Mouse (Mus musculus): ENCODE measurements around the gene Dld. TPM values are rescaled to one million over a fixed set of nuclear protein-coding genes. Genes with fewer than 3 reads are reported as not detected.

The Dld gene
- polyA plus RNA-seq, 1 experiment from 2014 or later = 112 TPM

- Histone ChIP-seq H3K36me3 (ENCODE audit: control insufficient read depth, insufficient read depth, low read length) (peaks cover 37% of the 10 kb centered on the region), H3K4me1 (replicated peaks; ENCODE audit: control insufficient read depth, insufficient read depth) (no peaks in the 10 kb centered on the region), H3K4me3 (ENCODE audit: low read depth, low read length) (no peak overlapping the region), H3K27me3 (ENCODE audit: control insufficient read depth, insufficient read depth, low read length) (no peaks in the 10 kb centered on the region), H3K9ac (ENCODE audit: low read length) (no peak overlapping the region), H3K27ac (replicated peaks) (no peak overlapping the region), H3K9me3 (ENCODE audit: control insufficient read depth, low read length) (no peaks in the 10 kb centered on the region), H3K4me2 (replicated peaks; ENCODE audit: low read depth) (no peak overlapping the region)
- WGBS = 92% methylated on average over 1 of the region's 1 CpGs
- ATAC-seq (ENCODE audit: low FRiP score, low TSS enrichment) = no peak
- TF ChIP-seq CTCF (IDR thresholded peaks at IDR 0.05; ENCODE audit: low read depth) = no peak
- no peak for TF ChIP-seq EP300 (optimal IDR thresholded peaks at IDR 0.05)
- no peak for DNase-seq (ENCODE audit: low spot score)
Observed at GRCm38 (mm10) chr12:31333261-31333660, 18.0 kb downstream of the Dld start.

GRCm38 (mm10) chr12:31327139-31327538, 24.1 kb downstream of the Dld start:
- Histone ChIP-seq H3K4me3 (ENCODE audit: low read depth, low read length) (no peak overlapping the region), H3K9ac (ENCODE audit: low read length) (no peak overlapping the region), H3K4me1 (replicated peaks; ENCODE audit: control insufficient read depth, insufficient read depth) (no peaks in the 10 kb centered on the region), H3K27ac (replicated peaks) (no peak overlapping the region), H3K9me3 (ENCODE audit: control insufficient read depth, low read length) (no peaks in the 10 kb centered on the region), H3K36me3 (ENCODE audit: control insufficient read depth, insufficient read depth, low read length) (peaks cover 25% of the 10 kb centered on the region), H3K4me2 (replicated peaks; ENCODE audit: low read depth) (no peak overlapping the region), H3K27me3 (ENCODE audit: control insufficient read depth, insufficient read depth, low read length) (no peaks in the 10 kb centered on the region)
- 77% methylated on average over 9 of the region's 9 CpGs for WGBS
- ATAC-seq (ENCODE audit: low FRiP score, low TSS enrichment) (no peak), DNase-seq (ENCODE audit: low spot score) (no peak)
- TF ChIP-seq CTCF (IDR thresholded peaks at IDR 0.05; ENCODE audit: low read depth) (no peak), EP300 (optimal IDR thresholded peaks at IDR 0.05) (no peak)

GRCm38 (mm10) chr12:31323136-31323695, 28.0 kb downstream of the Dld start:
- H3K27me3 ChIP-seq (ENCODE audit: control insufficient read depth, insufficient read depth, low read length) = no peaks in the 10 kb centered on the region
- ATAC-seq (ENCODE audit: low FRiP score, low TSS enrichment) (no peak), DNase-seq (ENCODE audit: low spot score) (no peak)
- no peak overlapping the region for H3K9ac ChIP-seq (ENCODE audit: low read length)
- no peak for TF ChIP-seq CTCF (IDR thresholded peaks at IDR 0.05; ENCODE audit: low read depth)
- no peak for TF ChIP-seq EP300 (optimal IDR thresholded peaks at IDR 0.05)
- no peaks in the 10 kb centered on the region for H3K4me1 ChIP-seq (replicated peaks; ENCODE audit: control insufficient read depth, insufficient read depth)
- H3K4me3 ChIP-seq (ENCODE audit: low read depth, low read length) = no peak overlapping the region
- H3K9me3 ChIP-seq (ENCODE audit: control insufficient read depth, low read length) = no peaks in the 10 kb centered on the region
- peaks cover 22% of the 10 kb centered on the region for H3K36me3 ChIP-seq (ENCODE audit: control insufficient read depth, insufficient read depth, low read length)
- H3K27ac ChIP-seq (replicated peaks) = no peak overlapping the region
- H3K4me2 ChIP-seq (replicated peaks; ENCODE audit: low read depth) = no peak overlapping the region
- 85% methylated on average over 9 of the region's 9 CpGs for WGBS

GRCm38 (mm10) chr12:31321532-31321931, 29.7 kb downstream of the Dld start:
- no peaks in the 10 kb centered on the region for H3K27me3 ChIP-seq (ENCODE audit: control insufficient read depth, insufficient read depth, low read length)
- H3K4me1 ChIP-seq (replicated peaks; ENCODE audit: control insufficient read depth, insufficient read depth) = no peaks in the 10 kb centered on the region
- no peaks in the 10 kb centered on the region for H3K9me3 ChIP-seq (ENCODE audit: control insufficient read depth, low read length)
- ATAC-seq (ENCODE audit: low FRiP score, low TSS enrichment) (no peak), DNase-seq (ENCODE audit: low spot score) (no peak)
- H3K4me2 ChIP-seq (replicated peaks; ENCODE audit: low read depth) = no peak overlapping the region
- no peak for TF ChIP-seq CTCF (IDR thresholded peaks at IDR 0.05; ENCODE audit: low read depth)
- TF ChIP-seq EP300 (optimal IDR thresholded peaks at IDR 0.05) = no peak
- peaks cover 20% of the 10 kb centered on the region for H3K36me3 ChIP-seq (ENCODE audit: control insufficient read depth, insufficient read depth, low read length)
- WGBS = 72% methylated on average over 1 of the region's 1 CpGs
- no peak overlapping the region for H3K9ac ChIP-seq (ENCODE audit: low read length)
- H3K4me3 ChIP-seq (ENCODE audit: low read depth, low read length) = no peak overlapping the region
- H3K27ac ChIP-seq (replicated peaks) = no peak overlapping the region

- ATAC-seq (ENCODE audit: low FRiP score, low TSS enrichment) = no peak
- DNase-seq (ENCODE audit: low spot score) = no peak
- Histone ChIP-seq H3K9me3 (ENCODE audit: control insufficient read depth, low read length) (no peaks in the 10 kb centered on the region), H3K4me3 (ENCODE audit: low read depth, low read length) (no peak overlapping the region), H3K27me3 (ENCODE audit: control insufficient read depth, insufficient read depth, low read length) (no peaks in the 10 kb centered on the region), H3K27ac (replicated peaks) (no peak overlapping the region), H3K4me2 (replicated peaks; ENCODE audit: low read depth) (no peak overlapping the region), H3K4me1 (replicated peaks; ENCODE audit: control insufficient read depth, insufficient read depth) (no peaks in the 10 kb centered on the region), H3K36me3 (ENCODE audit: control insufficient read depth, insufficient read depth, low read length) (peaks cover 21% of the 10 kb centered on the region), H3K9ac (ENCODE audit: low read length) (no peak overlapping the region)
- TF ChIP-seq CTCF (IDR thresholded peaks at IDR 0.05; ENCODE audit: low read depth) = no peak
- no peak for TF ChIP-seq EP300 (optimal IDR thresholded peaks at IDR 0.05)
- WGBS = 74% methylated on average over 13 of the region's 13 CpGs
Observed at GRCm38 (mm10) chr12:31320817-31321216, 30.4 kb downstream of the Dld start.

- TF ChIP-seq CTCF (IDR thresholded peaks at IDR 0.05; ENCODE audit: low read depth) = no peak
- no peaks in the 10 kb centered on the region for H3K9me3 ChIP-seq (ENCODE audit: control insufficient read depth, low read length)
- no peak overlapping the region for H3K27ac ChIP-seq (replicated peaks)
- WGBS = 70% methylated on average over 10 of the region's 10 CpGs
- H3K4me1 ChIP-seq (replicated peaks; ENCODE audit: control insufficient read depth, insufficient read depth) = no peaks in the 10 kb centered on the region
- no peak for DNase-seq (ENCODE audit: low spot score)
- H3K9ac ChIP-seq (ENCODE audit: low read length) = no peak overlapping the region
- H3K4me3 ChIP-seq (ENCODE audit: low read depth, low read length) = no peak overlapping the region
- H3K27me3 ChIP-seq (ENCODE audit: control insufficient read depth, insufficient read depth, low read length) = no peaks in the 10 kb centered on the region
- H3K36me3 ChIP-seq (ENCODE audit: control insufficient read depth, insufficient read depth, low read length) = peaks cover 26% of the 10 kb centered on the region
- H3K4me2 ChIP-seq (replicated peaks; ENCODE audit: low read depth) = no peak overlapping the region
- no peak for ATAC-seq (ENCODE audit: low FRiP score, low TSS enrichment)
Observed at GRCm38 (mm10) chr12:31318409-31318963, 32.8 kb downstream of the Dld start.
